Mouse (Mus musculus) liver, adult 2 months (tissue): Measurements from ENCODE around the gene Fkbp10. TPM values are rescaled to one million over a fixed set of nuclear protein-coding genes. Genes with fewer than 3 reads are reported as not detected.

Experiments used
- DNase-seq: peaks from one replicate; pipeline ENCODE4 v3.0.0-alpha.2; 2011; ENCODE audit warnings: low read depth, low spot score; ENCODE audit errors: extremely low read depth
- H3K27ac ChIP-seq: fragments of 200-500 bp; replicated peaks from 2 replicates; pipeline ENCODE4 v1.5.1; 2012; ENCODE audit warnings: low read depth, mild to moderate bottlenecking, control low read depth, inconsistent platforms, low read length; ENCODE audit not compliant: insufficient read depth
- H3K27me3 ChIP-seq: fragments of 200-500 bp; 2 replicates; pipeline ENCODE4 v1.6.1; 2012; ENCODE audit warnings: mild to moderate bottlenecking, moderate library complexity, low read length, inconsistent platforms; ENCODE audit not compliant: control insufficient read depth, insufficient read depth
- H3K36me3 ChIP-seq: fragments of 200-500 bp; 2 replicates; pipeline ENCODE4 v1.6.1; 2012; ENCODE audit warnings: low read length, inconsistent platforms; ENCODE audit not compliant: control insufficient read depth, insufficient read depth
- H3K4me1 ChIP-seq: fragments of 200-500 bp; 2 replicates; pipeline ENCODE4 v1.6.1; 2011; ENCODE audit warnings: low read length; ENCODE audit not compliant: control insufficient read depth, insufficient read depth
- H3K4me3 ChIP-seq: fragments of 200-500 bp; 2 replicates; pipeline ENCODE4 v1.5.1; 2011; ENCODE audit warnings: low read depth, mild to moderate bottlenecking, control low read depth, low read length, moderate library complexity; ENCODE audit not compliant: insufficient read depth
- H3K79me2 ChIP-seq: fragments of 200-500 bp; 2 replicates; pipeline ENCODE4 v1.6.1; 2012; ENCODE audit warnings: inconsistent platforms, mild to moderate bottlenecking, low read length, moderate library complexity; ENCODE audit not compliant: control insufficient read depth, insufficient read depth
- H3K9ac ChIP-seq: fragments of 200-500 bp; 2 replicates; pipeline ENCODE4 v1.6.1; 2012; ENCODE audit warnings: low read depth, mild to moderate bottlenecking, control low read depth, inconsistent platforms, low read length
- CTCF ChIP-seq: fragments of 200-500 bp; IDR thresholded peaks from 2 replicates; pipeline ENCODE4 v1.5.1; 2011; ENCODE audit warnings: low read depth, low read length, control low read depth
- POLR2A ChIP-seq: fragments of 200-500 bp; IDR thresholded peaks from 2 replicates; pipeline ENCODE4 v1.6.1; 2011; ENCODE audit warnings: low read length, control low read depth; ENCODE audit not compliant: insufficient read depth; ENCODE audit errors: extremely low read depth
- WGBS: fragments of 180-500 bp; shearing (Covaris S2); methylation state at CpG from one replicate; pipeline ENCODE4 v1.1.7; 2018; 5-methylcytosine and 5-hydroxymethylcytosine counted together
- polyA plus RNA-seq: library from polyadenylated mRNA; depleted of rRNA; stranded (reverse); fragments of >200 nt; gene quantifications from 2 replicates; pipeline ENCODE4 v1.2.3, GENCODE M21; 2012; rRNA removed
- total RNA-seq: library from RNA; depleted of rRNA; stranded (reverse); fragments of >200 nt; gene quantifications from 2 replicates; pipeline ENCODE4 v1.2.3, GENCODE M21; 2014; rRNA removed

Fkbp10 gene
- total and polyA plus RNA-seq, 2 experiments = 1.1 to 1.7 TPM

DNA sequence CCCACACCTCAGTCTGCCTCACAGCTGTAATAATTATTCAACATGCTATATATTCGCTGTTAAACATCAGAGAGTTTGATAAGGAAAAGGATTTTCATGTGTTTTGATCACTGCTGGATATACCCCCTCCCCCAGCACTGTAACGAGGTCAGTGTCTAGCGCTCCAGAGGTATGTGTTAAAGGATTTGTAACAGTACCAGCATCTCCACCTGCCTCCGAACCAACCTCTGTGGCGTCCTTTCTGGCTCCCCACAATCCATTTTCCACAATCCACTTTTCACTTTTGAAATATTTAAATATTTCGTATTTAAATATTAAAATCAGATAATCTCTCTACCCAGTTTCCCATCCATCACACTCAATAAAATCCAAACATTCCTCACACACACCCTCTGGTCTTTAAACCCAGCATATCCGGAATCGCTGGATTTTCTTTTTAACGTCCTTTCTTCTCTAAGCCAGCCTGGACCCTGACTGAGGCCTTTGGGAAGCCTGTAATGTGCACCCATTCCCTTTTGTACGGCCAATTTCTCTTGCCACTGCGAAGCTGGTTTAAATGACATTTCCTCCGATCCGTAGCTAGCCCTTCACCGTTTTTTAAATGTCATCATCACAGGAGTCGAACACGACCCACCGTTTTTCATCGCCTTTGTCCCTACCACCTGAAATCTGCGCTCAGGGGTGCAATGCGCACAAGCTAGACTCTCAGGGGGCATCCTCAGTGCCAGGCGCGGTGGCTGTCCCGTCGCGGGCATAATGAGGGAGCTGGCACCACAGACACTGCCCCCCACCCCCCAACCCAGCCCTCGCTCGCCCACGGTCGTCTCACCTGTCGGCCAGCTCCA lies 56.1 kb downstream of the Fkbp10 start:
- H3K4me1 ChIP-seq = peaks cover 5% of the 10 kb centered on the region
- WGBS = 6% methylated on average over 30 of the region's 30 CpGs
- no peak overlapping the region for H3K27ac ChIP-seq
- H3K4me3 ChIP-seq = peak overlapping the region; percentile 99
- no peak for DNase-seq
- H3K27me3 ChIP-seq = no peaks in the 10 kb centered on the region
- H3K9ac ChIP-seq = peak overlapping the region; percentile 97
- H3K36me3 ChIP-seq = peaks cover 10% of the 10 kb centered on the region
- TF ChIP-seq POLR2A (no peak), CTCF (no peak)
- H3K79me2 ChIP-seq = peaks cover 31% of the 10 kb centered on the region

- Histone ChIP-seq H3K9ac (peak within 1 kb of the TSS; percentile 97), H3K79me2 (peaks cover 26% of the 10 kb centered on the region), H3K36me3 (peaks cover 12% of the 10 kb centered on the region), H3K27ac (peak within 1 kb of the TSS; percentile 47; the same call in 1 of the 2 replicates), H3K4me3 (peak within 1 kb of the TSS; percentile 99), H3K4me1 (peaks cover 5% of the 10 kb centered on the region), H3K27me3 (no peaks in the 10 kb centered on the region)
- DNase-seq = peak; percentile 74
- WGBS = under 1% methylated on average over 79 of the region's 83 CpGs
- TF ChIP-seq POLR2A (peak; percentile 93), CTCF (peak; percentile 86)
These were observed 56.9 kb downstream of the Fkbp10 start, which contains the start of gene Klhl11 for GRCm38 (mm10) chr11:100472197-100472934. Gene Klhl11, minus strand, starts transcription at chr11:100472741.

GRCm38 (mm10) chr11:100472935-100473295 lies 57.4 kb downstream of the Fkbp10 start:
- Histone ChIP-seq H3K27ac (no peak overlapping the region), H3K79me2 (peaks cover 26% of the 10 kb centered on the region), H3K4me3 (peak overlapping the region; percentile 99; the same call in 1 of the 2 replicates), H3K4me1 (peaks cover 5% of the 10 kb centered on the region), H3K9ac (no peak overlapping the region), H3K36me3 (peaks cover 15% of the 10 kb centered on the region), H3K27me3 (no peaks in the 10 kb centered on the region)
- WGBS = 33% methylated on average over 5 of the region's 5 CpGs
- DNase-seq = no peak
- TF ChIP-seq POLR2A (no peak), CTCF (peak; percentile 7; the same call in 1 of the 2 replicates)

Other genes with a start within 250 kb of the Fkbp10 start
- not detected in 2 replicates for gene Krt9, start 222.5 kb upstream of the Fkbp10 start, total RNA-seq
- gene Krt9, start 222.5 kb upstream of the Fkbp10 start, polyA plus RNA-seq = not detected in 2 replicates
- gene Krt14, start 208.1 kb upstream of the Fkbp10 start, total RNA-seq = not detected in 2 replicates
- not detected in 2 replicates for gene Krt14, start 208.1 kb upstream of the Fkbp10 start, polyA plus RNA-seq
- not detected in 2 replicates for gene Krt16, start 166.8 kb upstream of the Fkbp10 start, total RNA-seq
- gene Krt16, start 166.8 kb upstream of the Fkbp10 start, polyA plus RNA-seq = not detected in 2 replicates
- gene Krt17, start 154.7 kb upstream of the Fkbp10 start, total RNA-seq = not detected in 2 replicates
- not detected in 2 replicates for gene Krt17, start 154.7 kb upstream of the Fkbp10 start, polyA plus RNA-seq
- gene Krt42, start 145.8 kb upstream of the Fkbp10 start, total RNA-seq = not detected in 2 replicates
- not detected in 2 replicates for gene Krt42, start 145.8 kb upstream of the Fkbp10 start, polyA plus RNA-seq
- 145 and 210 TPM in 2 replicates for gene Eif1, start 95.8 kb upstream of the Fkbp10 start, total RNA-seq
- 86.6 and 104 TPM in 2 replicates for gene Eif1, start 95.8 kb upstream of the Fkbp10 start, polyA plus RNA-seq
- not detected in 2 replicates for gene Gast, start 81.3 kb upstream of the Fkbp10 start, total RNA-seq
- gene Gast, start 81.3 kb upstream of the Fkbp10 start, polyA plus RNA-seq = not detected in 2 replicates
- 0.65 and 1.3 TPM in 2 replicates for gene Hap1, start 59.6 kb upstream of the Fkbp10 start, total RNA-seq
- gene Hap1, start 59.6 kb upstream of the Fkbp10 start, polyA plus RNA-seq = 0.40 and 1.2 TPM in 2 replicates
- gene Jup, start 17.9 kb upstream of the Fkbp10 start, total RNA-seq = 18.3 and 27.5 TPM in 2 replicates
- gene Jup, start 17.9 kb upstream of the Fkbp10 start, polyA plus RNA-seq = 69.5 and 86.0 TPM in 2 replicates
- 1.2 and 1.5 TPM in 2 replicates for gene P3h4, start 861 bp upstream of the Fkbp10 start, total RNA-seq
- 0.81 and 1.2 TPM in 2 replicates for gene P3h4, start 861 bp upstream of the Fkbp10 start, polyA plus RNA-seq
- 4.4 and 5.2 TPM in 2 replicates for gene Nt5c3b, start 26.1 kb downstream of the Fkbp10 start, total RNA-seq
- gene Nt5c3b, start 26.1 kb downstream of the Fkbp10 start, polyA plus RNA-seq = 3.9 and 4.8 TPM in 2 replicates
- 0.18 TPM in 1 of 2 replicates, not detected in the other for gene Klhl10, start 26.2 kb downstream of the Fkbp10 start, total RNA-seq
- gene Klhl10, start 26.2 kb downstream of the Fkbp10 start, polyA plus RNA-seq = 0.05 TPM in 1 of 2 replicates, not detected in the other
- gene Klhl11, start 57.0 kb downstream of the Fkbp10 start, total RNA-seq = 6.9 and 7.6 TPM in 2 replicates
- gene Klhl11, start 57.0 kb downstream of the Fkbp10 start, polyA plus RNA-seq = 1.1 and 1.6 TPM in 2 replicates
- 205 and 272 TPM in 2 replicates for gene Acly, start 112.3 kb downstream of the Fkbp10 start, total RNA-seq
- gene Acly, start 112.3 kb downstream of the Fkbp10 start, polyA plus RNA-seq = 118 and 124 TPM in 2 replicates
- gene Ttc25, start 129.9 kb downstream of the Fkbp10 start, total RNA-seq = 0.28 and 0.40 TPM in 2 replicates
- gene Ttc25, start 129.9 kb downstream of the Fkbp10 start, polyA plus RNA-seq = 0.04 and 0.05 TPM in 2 replicates
- gene Cnp, start 159.2 kb downstream of the Fkbp10 start, total RNA-seq = 10.1 and 11.6 TPM in 2 replicates
- gene Cnp, start 159.2 kb downstream of the Fkbp10 start, polyA plus RNA-seq = 11.0 and 17.3 TPM in 2 replicates
- 13.7 and 16.0 TPM in 2 replicates for gene Nkiras2, start 203.5 kb downstream of the Fkbp10 start, total RNA-seq
- gene Nkiras2, start 203.5 kb downstream of the Fkbp10 start, polyA plus RNA-seq = 32.0 and 33.4 TPM in 2 replicates
- gene Dnajc7, start 204.5 kb downstream of the Fkbp10 start, total RNA-seq = 40.9 and 44.7 TPM in 2 replicates
- gene Dnajc7, start 204.5 kb downstream of the Fkbp10 start, polyA plus RNA-seq = 16.1 and 16.7 TPM in 2 replicates